Mouse (Mus musculus): Measurements from ENCODE around the gene Agpat3.

- TF ChIP-seq TBP (IDR thresholded peaks at IDR 0.05; ENCODE audit: low read depth, low read length), result no peak
- TF ChIP-seq POLR2A (IDR thresholded peaks at IDR 0.05; ENCODE audit: control insufficient read depth in 1 of 2, insufficient read depth in 1 of 2, low read depth in 1 of 2, low read length in 2 of 2, poor library complexity in 1 of 2), result no peak
- no peak for TF ChIP-seq TCF12 (IDR thresholded peaks at IDR 0.05; ENCODE audit: low read depth, low read length)
- TF ChIP-seq CTCF (IDR thresholded peaks at IDR 0.05 in 2 of 3, conservative IDR thresholded peaks at IDR 0.05 in 1 of 3; ENCODE audit: control insufficient read depth in 1 of 3, insufficient read depth in 1 of 3, low read depth in 2 of 3, low read length in 3 of 3, poor library complexity in 1 of 3, severe bottlenecking in 1 of 3), result no peak
- no peak for TF ChIP-seq USF2 (IDR thresholded peaks at IDR 0.05; ENCODE audit: borderline replicate concordance in 1 of 2, insufficient read depth in 1 of 2, low read depth in 1 of 2, low read length in 2 of 2)
- no peak for TF ChIP-seq POLR2AphosphoS2 (IDR thresholded peaks at IDR 0.05; ENCODE audit: low read length)
- no peak for TF ChIP-seq NELFE (IDR thresholded peaks at IDR 0.05; ENCODE audit: low read depth, low read length)
- no peak for TF ChIP-seq ETS1 (IDR thresholded peaks at IDR 0.05; ENCODE audit: low read depth, low read length)
- no peak for TF ChIP-seq EP300 (IDR thresholded peaks at IDR 0.05; ENCODE audit: low read depth in 1 of 2, low read length in 2 of 2)
- TF ChIP-seq MAX (IDR thresholded peaks at IDR 0.05; ENCODE audit: low read length), result no peak
- no peak for TF ChIP-seq KAT2A (conservative IDR thresholded peaks at IDR 0.05; ENCODE audit: low read depth, low read length)
Observed at GRCm38 (mm10) chr10:78353196-78353595, 907 bp upstream of the Agpat3 start.

Data from MEL (cell line).